Mouse (Mus musculus) left cerebral cortex, postnatal 4 days (tissue): ENCODE results near the gene Trappc10. TPM values are rescaled to one million over a fixed set of nuclear protein-coding genes. Genes with fewer than 3 reads are reported as not detected.
"Not testable (repeated sequence)": the region's sequence is repeated elsewhere in the genome, so short reads cannot be mapped to it uniquely, and the experiment has no call there.

ENCODE experiments used
- DNase-seq: peaks from one replicate; pipeline ENCODE4 v3.0.0-alpha.2; 2022
- intact Hi-C: fragments of 180-260 bp; cut with DNase I; formaldehyde crosslinking; loops from one replicate; pipeline ENCODE4 v1.15.1; 2025
- total RNA-seq, 2 experiments: library from RNA; stranded (reverse); gene quantifications; 2 replicates each; pipeline ENCODE4 v1.2.3; 2021

The Trappc10 gene
- total RNA-seq, 2 experiments from 2014 or later, result 85.8 to 86.5 TPM

GRCm38 (mm10) chr10:78216376-78217083 lies 27.9 kb downstream of the Trappc10 start:
- DNase-seq, result no peak
- intact Hi-C loops, result no loop called here

- intact Hi-C loops, result no loop called here
- no peak for DNase-seq
Measured at GRCm38 (mm10) chr10:78214371-78214770, 30.1 kb downstream of the Trappc10 start.

GRCm38 (mm10) chr10:78211311-78211710 lies 33.1 kb downstream of the Trappc10 start:
- intact Hi-C loops, result no loop called here
- DNase-seq, result peak; percentile 33

GRCm38 (mm10) chr10:78201182-78201581 lies 43.3 kb downstream of the Trappc10 start:
- no peak for DNase-seq
- intact Hi-C loops, result no loop called here

GRCm38 (mm10) chr10:78192933-78193332 lies 51.5 kb downstream of the Trappc10 start:
- intact Hi-C loops, result no loop called here
- no peak for DNase-seq

GRCm38 (mm10) chr10:78186076-78186475 lies 58.4 kb downstream of the Trappc10 start:
- intact Hi-C loops, result loop anchor here (5.0 kb wide), 1 partner anchor 36 kb away; no protein-coding TSS in a partner anchor
- not testable (repeated sequence) for DNase-seq

GRCm38 (mm10) chr10:78185381-78185725 lies 59.1 kb downstream of the Trappc10 start:
- intact Hi-C loops, result loop anchor here (5.0 kb wide), 1 partner anchor 37 kb away; no protein-coding TSS in a partner anchor
- DNase-seq, result no peak

GRCm38 (mm10) chr10:78184531-78185380 lies 59.7 kb downstream of the Trappc10 start, which contains the start of gene Pwp2:
TSS of gene Pwp2 (minus strand) at chr10:78185149.
- DNase-seq, result peak; percentile 92
- intact Hi-C loops, result loop anchor here (5.0 kb wide), 1 partner anchor 38 kb away; no protein-coding TSS in a partner anchor

- no peak for DNase-seq
- intact Hi-C loops, result no loop called here
Measured at GRCm38 (mm10) chr10:78183577-78183976, 60.9 kb downstream of the Trappc10 start.

- no peak for DNase-seq
- intact Hi-C loops, result no loop called here
Measured at GRCm38 (mm10) chr10:78182321-78182720, 62.1 kb downstream of the Trappc10 start.

- intact Hi-C loops, result no loop called here
- no peak for DNase-seq
Measured at GRCm38 (mm10) chr10:78174474-78174873, 70.0 kb downstream of the Trappc10 start.

- no peak for DNase-seq
- intact Hi-C loops, result no loop called here
Measured at GRCm38 (mm10) chr10:78171581-78171980, 72.9 kb downstream of the Trappc10 start.

- DNase-seq, result no peak
- intact Hi-C loops, result no loop called here
Measured at GRCm38 (mm10) chr10:78171057-78171456, 73.4 kb downstream of the Trappc10 start.

GRCm38 (mm10) chr10:78170445-78170844 lies 74.0 kb downstream of the Trappc10 start:
- intact Hi-C loops, result no loop called here
- DNase-seq, result no peak

GRCm38 (mm10) chr10:78169281-78170042 lies 75.0 kb downstream of the Trappc10 start, which contains the start of gene D10Jhu81e:
TSS of gene D10Jhu81e (minus strand) at chr10:78169782.
- intact Hi-C loops, result no loop called here
- DNase-seq, result peak; percentile 100

GRCm38 (mm10) chr10:78168792-78169191 lies 75.6 kb downstream of the Trappc10 start:
- intact Hi-C loops, result no loop called here
- no peak for DNase-seq

GRCm38 (mm10) chr10:78167775-78168174 lies 76.7 kb downstream of the Trappc10 start:
- intact Hi-C loops, result no loop called here
- no peak for DNase-seq

- peak; percentile 72 for DNase-seq
- intact Hi-C loops, result no loop called here
Measured at GRCm38 (mm10) chr10:78167333-78167732, 77.1 kb downstream of the Trappc10 start.

- no peak for DNase-seq
- intact Hi-C loops, result no loop called here
Measured at GRCm38 (mm10) chr10:78165256-78166005, 79.0 kb downstream of the Trappc10 start.

GRCm38 (mm10) chr10:78164786-78165185 lies 79.7 kb downstream of the Trappc10 start:
- DNase-seq, result peak; percentile 53
- intact Hi-C loops, result loop anchor here (5.0 kb wide), 1 partner anchor 137 kb away; no protein-coding TSS in a partner anchor
